Mouse (Mus musculus) lung, postnatal 25 days (tissue): ENCODE measurements around the gene Gm43720.
"Not testable (repeated sequence)": the region's sequence is repeated elsewhere in the genome, so short reads cannot be mapped to it uniquely, and the experiment has no call there.

Experiments used
- DNase-seq: peaks from one replicate; pipeline ENCODE4 v3.0.0; 2022; ENCODE audit warnings: low spot score

Gene Gm43720

GRCm38 (mm10) chr5:138262001-138262400 lies 17.8 kb downstream of the Gm43720 start:
- no peak for DNase-seq

DNA sequence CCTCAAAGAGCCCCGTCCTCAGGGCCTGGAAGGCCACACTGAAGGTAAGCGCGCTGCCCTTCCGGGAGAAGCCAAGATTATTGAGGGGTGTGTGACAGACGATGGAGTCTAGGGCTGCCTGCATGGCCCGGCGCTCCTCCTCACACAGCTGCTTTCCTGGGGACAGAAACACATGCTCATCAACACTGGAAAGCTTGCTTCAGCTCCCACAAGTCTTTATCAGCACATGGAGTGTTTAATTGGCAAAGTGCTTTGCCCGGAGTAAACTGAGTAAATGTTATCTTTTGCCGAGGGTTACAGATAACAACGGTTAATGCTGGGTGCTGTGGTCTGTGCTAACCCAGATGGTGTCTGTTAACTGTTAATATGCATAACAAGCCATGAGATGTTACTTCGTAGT lies 18.9 kb downstream of the Gm43720 start:
- DNase-seq = no peak

GRCm38 (mm10) chr5:138260051-138260450 lies 19.7 kb downstream of the Gm43720 start:
- no peak for DNase-seq

GRCm38 (mm10) chr5:138258993-138259392 lies 20.8 kb downstream of the Gm43720 start:
- DNase-seq = no peak

- DNase-seq = no peak
Observed at GRCm38 (mm10) chr5:138258542-138258941, 21.2 kb downstream of the Gm43720 start.

DNA sequence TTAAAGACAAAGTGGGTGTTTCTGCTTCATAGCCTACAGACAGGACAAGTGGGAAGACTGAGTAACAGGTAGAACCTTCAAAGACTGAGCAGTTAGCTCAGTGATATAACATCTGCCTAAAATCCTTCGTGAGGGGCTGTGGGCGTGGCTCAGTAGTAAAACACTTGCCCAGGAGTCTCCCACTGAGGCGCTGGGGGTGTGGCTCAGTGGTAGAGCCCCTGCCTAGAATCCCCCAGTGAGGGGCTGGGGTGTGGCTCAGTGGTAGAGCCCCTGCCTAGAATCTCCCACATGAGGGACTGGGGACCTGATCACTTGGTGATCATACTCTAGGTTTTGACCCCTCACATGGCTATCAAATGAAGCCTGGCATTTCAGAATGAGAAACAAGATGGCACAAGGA lies 21.7 kb downstream of the Gm43720 start:
- DNase-seq = no peak

- DNase-seq = no peak
Observed at GRCm38 (mm10) chr5:138257585-138257978, 22.2 kb downstream of the Gm43720 start.

- DNase-seq = peak; percentile 50
Observed at GRCm38 (mm10) chr5:138256966-138257584, 22.7 kb downstream of the Gm43720 start.

- no peak for DNase-seq
Observed at GRCm38 (mm10) chr5:138256094-138256467, 23.7 kb downstream of the Gm43720 start.

- DNase-seq = peak; percentile 98
Observed at GRCm38 (mm10) chr5:138255353-138256093, 24.2 kb downstream of the Gm43720 start, which contains the start of gene Lamtor4. Lamtor4 (plus strand) TSS chr5:138255482.

DNA sequence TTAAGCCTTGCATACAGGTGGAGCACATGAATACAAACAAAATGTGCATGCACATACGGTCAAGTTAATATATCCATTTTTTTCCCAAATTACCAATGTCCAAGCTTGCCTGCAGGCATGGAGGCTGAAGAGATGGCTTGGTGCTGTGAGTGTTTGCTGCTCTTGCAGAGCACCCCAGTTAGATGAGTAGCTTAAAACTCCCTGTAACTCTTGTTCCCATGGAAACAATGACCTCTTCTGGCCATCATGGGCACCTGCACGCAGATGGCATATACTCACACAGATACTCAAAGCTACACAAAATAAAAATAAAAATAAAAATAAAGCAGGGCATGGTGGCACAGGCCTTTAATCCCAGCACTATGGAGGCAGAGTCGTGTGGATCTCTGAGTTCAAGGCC lies 26.7 kb downstream of the Gm43720 start:
- DNase-seq = no peak

GRCm38 (mm10) chr5:138251144-138251543 lies 28.6 kb downstream of the Gm43720 start:
- DNase-seq = no peak

DNA sequence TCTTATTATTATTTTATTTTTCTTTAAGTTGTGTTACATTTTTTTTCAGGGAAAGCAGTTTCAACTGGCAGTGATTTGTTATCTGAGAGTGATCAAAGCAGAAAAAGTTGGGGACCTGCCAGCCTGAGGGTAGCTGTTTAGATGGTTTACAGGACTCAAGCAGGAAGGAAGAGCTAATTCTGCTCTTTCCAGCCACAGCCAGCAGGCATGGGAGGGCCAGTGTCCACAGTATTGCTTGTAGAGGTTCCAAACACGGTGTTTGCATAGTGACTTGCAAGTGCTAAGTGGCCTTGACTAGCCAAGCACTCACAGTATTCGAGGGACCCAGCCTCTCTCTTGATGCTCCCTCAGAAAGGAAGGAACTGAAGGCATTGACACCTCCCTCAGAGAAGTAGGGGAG lies 38.2 kb downstream of the Gm43720 start:
- DNase-seq = no peak

GRCm38 (mm10) chr5:138234224-138234623 lies 45.5 kb downstream of the Gm43720 start:
- DNase-seq = no peak

GRCm38 (mm10) chr5:138233778-138234177 lies 46.0 kb downstream of the Gm43720 start:
- DNase-seq = no peak

GRCm38 (mm10) chr5:138229511-138229910 lies 50.2 kb downstream of the Gm43720 start:
- no peak for DNase-seq

DNA sequence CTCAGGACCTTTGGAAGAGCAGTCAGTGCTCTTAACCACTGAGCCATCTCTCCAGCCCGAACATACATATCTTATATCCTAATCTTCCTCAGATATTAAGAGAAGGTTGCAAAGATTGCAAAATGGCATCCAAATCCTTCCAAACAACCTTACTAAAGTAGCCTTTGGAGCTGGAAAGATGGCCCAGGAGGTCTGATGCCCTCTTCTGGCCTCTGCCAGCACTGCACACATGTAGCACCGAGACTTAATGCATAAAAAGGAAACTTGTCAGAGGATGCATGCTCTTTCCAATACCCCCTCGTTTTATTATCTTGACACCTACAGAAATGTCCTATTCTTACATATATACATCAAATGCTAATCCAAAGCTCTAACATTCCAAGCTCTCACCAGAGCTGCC lies 51.7 kb downstream of the Gm43720 start:
- DNase-seq = peak; percentile 30

DNA sequence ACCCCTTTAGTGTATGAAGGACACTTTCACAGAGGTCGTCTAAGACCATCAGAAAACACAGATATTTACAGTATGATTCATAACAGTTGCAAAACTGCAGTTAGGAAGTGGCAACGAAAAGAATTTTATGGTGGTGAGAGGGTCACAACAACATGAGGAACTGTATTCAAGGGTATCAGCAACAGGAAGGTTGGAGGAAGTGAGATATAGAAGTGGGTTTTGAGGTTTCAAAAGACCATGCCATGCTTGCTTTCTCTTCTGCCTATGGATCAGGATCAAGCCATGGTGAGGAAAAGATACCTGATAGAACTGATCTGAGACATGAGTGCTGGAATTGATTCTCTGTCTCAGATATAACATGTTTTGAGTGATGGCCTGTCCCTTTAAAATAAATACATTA lies 52.4 kb downstream of the Gm43720 start:
- peak; percentile 18 for DNase-seq

- no peak for DNase-seq
Observed at GRCm38 (mm10) chr5:138226491-138226890, 53.3 kb downstream of the Gm43720 start.

- DNase-seq = no peak
Observed at GRCm38 (mm10) chr5:138225700-138226099, 54.1 kb downstream of the Gm43720 start, which contains the start of gene Nxpe5. Nxpe5 (plus strand) TSS chr5:138225898.

- DNase-seq = no peak
Observed at GRCm38 (mm10) chr5:138223287-138223686, 56.5 kb downstream of the Gm43720 start.

- peak; percentile 79 for DNase-seq
Observed at GRCm38 (mm10) chr5:138222111-138222510, 57.6 kb downstream of the Gm43720 start.

DNA sequence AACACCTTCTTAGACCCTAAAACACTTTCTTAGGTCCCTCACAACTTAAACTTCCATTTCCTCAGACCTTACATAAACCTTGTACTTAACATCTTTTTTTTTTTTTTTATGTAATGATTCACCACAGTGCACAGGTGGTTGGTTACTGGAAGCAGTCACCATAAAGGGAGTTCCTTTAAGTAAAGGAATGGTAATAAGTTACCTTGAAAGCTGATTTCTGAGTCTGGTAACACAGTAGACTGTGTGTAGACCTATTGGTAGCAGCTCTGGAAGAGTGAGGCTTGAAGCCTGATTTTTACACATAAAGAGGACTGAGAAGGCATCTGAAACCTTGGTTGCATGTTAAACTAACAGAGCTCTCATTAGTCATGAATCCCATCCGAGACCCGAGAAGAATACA lies 59.9 kb downstream of the Gm43720 start:
- DNase-seq = no peak

DNA sequence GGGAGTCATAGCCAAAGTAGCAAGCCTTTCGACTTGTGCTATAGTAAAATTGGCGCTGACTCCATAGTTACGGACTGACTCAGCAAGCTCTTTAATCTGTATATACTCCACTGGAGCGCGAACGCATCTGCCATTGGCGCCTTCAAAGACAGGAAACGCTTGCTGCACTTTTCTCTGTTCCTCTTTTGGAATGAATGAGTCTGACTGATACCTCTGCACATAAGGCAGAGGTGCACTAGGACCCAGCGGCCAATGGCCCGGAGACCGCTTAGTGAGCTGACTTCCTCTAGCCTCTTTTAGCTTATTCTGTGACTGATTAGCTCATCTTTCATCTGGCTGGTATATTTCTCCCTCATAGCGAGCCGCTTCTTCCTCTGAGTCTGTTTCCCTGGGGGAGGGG lies 63.1 kb downstream of the Gm43720 start:
- DNase-seq = not testable (repeated sequence)
